Mouse (Mus musculus) liver, postnatal 0 days (tissue): ENCODE data around the gene Nes. TPM values are rescaled to one million over a fixed set of nuclear protein-coding genes. Genes with fewer than 3 reads are reported as not detected.

Experiments
- ATAC-seq: fragments of 200-750 bp; cut with Nextera tagmentation; 2 replicates; pipeline ENCODE4 v1.8.0; 2017; ENCODE audit warnings: mild to moderate bottlenecking, moderate library complexity
- DNase-seq: peaks from one replicate; pipeline ENCODE4 v3.0.0-alpha.2; 2016
- H3K27ac ChIP-seq: fragments of 300-500 bp; sonication (generic); 2 replicates; pipeline ENCODE4 v1.5.1; 2014; ENCODE audit warnings: antibody characterized with exemption, moderate library complexity, mild to moderate bottlenecking, low read depth
- H3K27me3 ChIP-seq: fragments of 300-500 bp; sonication (generic); 2 replicates; pipeline ENCODE4 v1.6.1; 2014; ENCODE audit warnings: low read length, control low read depth, mixed read lengths; ENCODE audit not compliant: insufficient read depth
- H3K36me3 ChIP-seq: fragments of 300-500 bp; sonication (generic); replicated peaks from 2 replicates; pipeline ENCODE4 v1.6.1; 2014; ENCODE audit warnings: mild to moderate bottlenecking, control low read depth, low read length, moderate library complexity, mixed read lengths; ENCODE audit not compliant: insufficient read depth
- H3K4me1 ChIP-seq: fragments of 300-500 bp; sonication (generic); 2 replicates; pipeline ENCODE4 v1.6.1; 2014; ENCODE audit warnings: antibody characterized with exemption, mild to moderate bottlenecking, control low read depth; ENCODE audit not compliant: insufficient read depth
- H3K4me2 ChIP-seq: fragments of 300-500 bp; sonication (generic); 2 replicates; pipeline ENCODE4 v1.6.1; 2014; ENCODE audit warnings: low read depth, mild to moderate bottlenecking, low read length, moderate library complexity, mixed read lengths
- H3K4me3 ChIP-seq: fragments of 300-500 bp; sonication (generic); 2 replicates; pipeline ENCODE4 v1.5.1; 2014; ENCODE audit warnings: low read depth, low read length
- H3K9ac ChIP-seq: fragments of 300-500 bp; sonication (generic); replicated peaks from 2 replicates; pipeline ENCODE4 v1.6.1; 2014; ENCODE audit warnings: mild to moderate bottlenecking, moderate library complexity
- H3K9me3 ChIP-seq: fragments of 300-500 bp; sonication (generic); 2 replicates; pipeline ENCODE4 v1.6.1; 2016; ENCODE audit warnings: mild to moderate bottlenecking, control low read depth, low read length, mixed read lengths
- CTCF ChIP-seq: sonication (generic); IDR thresholded peaks from 2 replicates; pipeline ENCODE4 v1.5.1; 2016; ENCODE audit warnings: antibody characterized with exemption, low read depth
- EP300 ChIP-seq: IDR thresholded peaks from 2 replicates; pipeline ENCODE4 v1.6.1; 2016; ENCODE audit warnings: antibody characterized with exemption, low read depth, mild to moderate bottlenecking
- WGBS: fragments of 180-500 bp; shearing (Covaris S2); extraction: QIAGEN DNeasy Blood & Tissue Kit; methylation state at CpG from one replicate; pipeline ENCODE4 v1.1.7; 2014; ENCODE audit not compliant: insufficient replicate concordance; 5-methylcytosine and 5-hydroxymethylcytosine counted together
- polyA plus RNA-seq: library from polyadenylated mRNA; unstranded; fragments of >200 nt; fragmentation: Nextera tagmentation; extraction: Ambion mirVana; gene quantifications from 2 replicates; pipeline ENCODE4 v1.2.1, GENCODE M21; 2015

Gene Nes
- polyA plus RNA-seq, result 0.83 and 0.95 TPM in 2 replicates

- Histone ChIP-seq H3K27me3 (peaks cover 53% of the 10 kb centered on the region), H3K4me2 (peak within 1 kb of the TSS; percentile 66), H3K36me3 (no peaks in the 10 kb centered on the region), H3K9me3 (no peaks in the 10 kb centered on the region), H3K27ac (no peak within 1 kb of the TSS), H3K9ac (peak within 1 kb of the TSS; percentile 37; the same call in 1 of the 2 replicates), H3K4me3 (peak within 1 kb of the TSS; percentile 42), H3K4me1 (peaks cover 13% of the 10 kb centered on the region)
- DNase-seq (peak; percentile 58), ATAC-seq (peak; percentile 40; the same call in 1 of the 2 replicates)
- WGBS, result under 1% methylated on average over 44 of the region's 44 CpGs
- TF ChIP-seq CTCF (no peak), EP300 (no peak)
Measured at GRCm38 (mm10) chr3:87970939-87971488, at the start of gene Nes. Nes (plus strand) TSS chr3:87971078.

DNA sequence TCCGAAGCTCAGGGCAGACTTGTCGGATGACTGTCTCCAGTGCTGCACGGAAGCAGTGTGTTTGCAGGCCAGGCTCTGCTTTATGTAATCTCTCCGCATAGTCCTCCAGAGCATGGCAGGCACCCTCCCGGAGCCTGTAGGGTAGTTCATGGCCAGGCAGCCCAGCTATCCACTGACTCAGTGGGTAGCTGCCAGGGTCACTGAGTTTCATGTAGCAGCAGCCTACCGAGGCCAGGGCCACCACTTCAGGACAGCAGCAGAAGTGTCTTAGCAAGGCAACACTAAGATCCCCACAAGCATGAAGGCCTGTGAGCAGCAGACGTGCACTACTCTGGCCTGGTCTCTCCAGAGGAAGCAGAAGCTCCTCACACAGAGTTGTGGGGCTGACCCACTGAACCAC, 45.9 kb upstream of the Nes start:
- Histone ChIP-seq H3K4me3 (no peak overlapping the region), H3K9me3 (no peaks in the 10 kb centered on the region), H3K36me3 (peaks cover 45% of the 10 kb centered on the region), H3K27ac (no peak overlapping the region), H3K4me2 (no peak overlapping the region), H3K4me1 (peaks cover 9% of the 10 kb centered on the region), H3K27me3 (no peaks in the 10 kb centered on the region), H3K9ac (no peak overlapping the region)
- 84% methylated on average over 7 of the region's 7 CpGs for WGBS
- DNase-seq (no peak), ATAC-seq (no peak)
- no peak for TF ChIP-seq EP300
- no peak for TF ChIP-seq CTCF

DNA sequence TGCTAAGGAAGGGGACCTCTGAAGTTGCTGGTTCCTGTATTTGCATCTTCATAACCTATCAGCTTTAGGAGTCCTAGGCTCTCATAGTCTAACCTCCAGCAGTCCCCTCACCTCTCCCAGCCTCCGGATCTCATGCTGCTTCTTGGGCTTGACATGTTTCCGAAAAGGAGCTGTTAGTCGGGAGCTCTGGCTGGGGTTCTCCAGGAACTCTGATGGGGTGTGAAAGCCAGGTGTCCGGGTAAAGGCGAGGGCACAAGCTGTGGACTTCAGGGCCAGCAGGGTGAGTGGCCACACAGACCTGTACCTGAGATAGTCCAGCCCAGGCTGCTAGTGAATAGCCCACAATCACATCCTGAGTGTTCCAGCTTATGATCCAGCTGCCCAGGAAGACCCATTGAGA, 43.4 kb upstream of the Nes start:
- TF ChIP-seq EP300 (no peak), CTCF (no peak)
- 89% methylated on average over 5 of the region's 5 CpGs for WGBS
- H3K9me3 ChIP-seq, result no peaks in the 10 kb centered on the region
- H3K4me2 ChIP-seq, result no peak overlapping the region
- H3K27ac ChIP-seq, result no peak overlapping the region
- peaks cover 49% of the 10 kb centered on the region for H3K36me3 ChIP-seq
- no peaks in the 10 kb centered on the region for H3K27me3 ChIP-seq
- no peak overlapping the region for H3K9ac ChIP-seq
- no peak for DNase-seq
- ATAC-seq, result no peak
- H3K4me1 ChIP-seq, result peaks cover 19% of the 10 kb centered on the region
- no peak overlapping the region for H3K4me3 ChIP-seq

GRCm38 (mm10) chr3:87929341-87930077, 41.4 kb upstream of the Nes start:
- Histone ChIP-seq H3K4me2 (peak overlapping the region; percentile 90), H3K4me3 (peak overlapping the region; percentile 87), H3K27ac (peak overlapping the region; percentile 95), H3K36me3 (peaks cover 34% of the 10 kb centered on the region), H3K27me3 (no peaks in the 10 kb centered on the region), H3K9me3 (no peaks in the 10 kb centered on the region), H3K4me1 (peaks cover 23% of the 10 kb centered on the region), H3K9ac (peak overlapping the region; percentile 88)
- DNase-seq (no peak), ATAC-seq (peak; percentile 40)
- TF ChIP-seq CTCF (no peak), EP300 (no peak)
- 3% methylated on average over 26 of the region's 26 CpGs for WGBS

- peak within 1 kb of the TSS; percentile 95 for H3K27ac ChIP-seq
- H3K4me2 ChIP-seq, result peak within 1 kb of the TSS; percentile 90
- DNase-seq (peak; percentile 96), ATAC-seq (peak; percentile 96)
- H3K27me3 ChIP-seq, result no peaks in the 10 kb centered on the region
- H3K9ac ChIP-seq, result peak within 1 kb of the TSS; percentile 88
- under 1% methylated on average over 62 of the region's 78 CpGs for WGBS
- no peaks in the 10 kb centered on the region for H3K9me3 ChIP-seq
- H3K36me3 ChIP-seq, result peaks cover 32% of the 10 kb centered on the region
- peak within 1 kb of the TSS; percentile 87 for H3K4me3 ChIP-seq
- TF ChIP-seq EP300 (peak; percentile 32; the same call in 1 of the 2 replicates), CTCF (peak; percentile 93)
- peaks cover 28% of the 10 kb centered on the region for H3K4me1 ChIP-seq
Measured at GRCm38 (mm10) chr3:87930078-87930795, 40.6 kb upstream of the Nes start, which contains the start of the genes Isg20l2 and Rrnad1. Isg20l2 (plus strand) TSS chr3:87930314. Rrnad1 (minus strand) TSS chr3:87930717.

DNA sequence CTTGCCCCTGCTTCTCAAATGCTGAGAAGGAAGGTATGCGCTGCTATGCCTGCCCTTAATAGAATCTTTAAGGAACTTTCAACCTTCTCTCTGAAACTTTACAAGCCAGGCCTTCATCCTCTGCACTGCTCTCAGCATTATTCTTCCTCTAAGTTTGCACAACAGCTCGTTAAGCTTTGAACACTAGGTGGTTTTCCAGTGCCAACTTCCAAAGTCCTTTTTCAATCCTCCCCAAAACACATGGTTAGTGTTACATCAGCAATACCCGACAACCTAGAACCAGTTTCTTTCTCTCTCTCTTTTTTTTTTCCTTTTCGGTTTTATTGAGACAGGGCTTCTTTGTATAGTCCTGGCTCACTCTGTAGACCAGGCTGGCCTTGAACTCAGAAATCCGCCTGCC, 36.9 kb upstream of the Nes start:
- Histone ChIP-seq H3K4me2 (peak overlapping the region; percentile 39), H3K27me3 (no peaks in the 10 kb centered on the region), H3K4me3 (no peak overlapping the region), H3K9ac (no peak overlapping the region), H3K36me3 (peaks cover 41% of the 10 kb centered on the region), H3K4me1 (peaks cover 28% of the 10 kb centered on the region), H3K27ac (peak overlapping the region; percentile 57), H3K9me3 (no peaks in the 10 kb centered on the region)
- whole genome bisulfite sequencing, result 69% methylated on average over 5 of the region's 5 CpGs
- no peak for DNase-seq
- no peak for ATAC-seq
- TF ChIP-seq EP300 (no peak), CTCF (no peak)
